Mouse (Mus musculus): ENCODE measurements around the gene A630073D07Rik.
"Not testable (repeated sequence)": the region's sequence is repeated elsewhere in the genome, so short reads cannot be mapped to it uniquely, and the experiment has no call there.

The A630073D07Rik gene

DNA sequence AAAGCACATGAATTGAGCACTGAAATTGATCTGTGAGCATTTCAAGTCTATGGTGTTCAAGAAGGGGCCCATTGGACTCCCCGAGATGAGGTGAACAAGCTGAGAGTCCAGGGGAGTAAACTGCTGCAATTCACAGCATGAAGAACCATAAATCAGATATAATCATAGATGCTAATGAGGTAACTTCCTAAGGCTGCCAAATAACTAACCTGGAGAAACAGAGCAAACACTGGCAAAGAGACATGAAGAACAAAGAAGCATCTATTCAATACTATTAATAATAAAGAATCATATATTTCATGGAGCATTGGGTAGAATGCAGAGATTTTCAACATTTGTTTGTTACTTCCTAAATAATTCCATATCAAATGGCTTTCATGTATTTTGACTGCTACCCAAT lies at the start of gene A630073D07Rik:
A630073D07Rik (minus strand) TSS at position 101 of the 400 bp plus-strand sequence.
- no peak for DNase-seq (ENCODE audit: low spot score in 2 of 2)

DNA sequence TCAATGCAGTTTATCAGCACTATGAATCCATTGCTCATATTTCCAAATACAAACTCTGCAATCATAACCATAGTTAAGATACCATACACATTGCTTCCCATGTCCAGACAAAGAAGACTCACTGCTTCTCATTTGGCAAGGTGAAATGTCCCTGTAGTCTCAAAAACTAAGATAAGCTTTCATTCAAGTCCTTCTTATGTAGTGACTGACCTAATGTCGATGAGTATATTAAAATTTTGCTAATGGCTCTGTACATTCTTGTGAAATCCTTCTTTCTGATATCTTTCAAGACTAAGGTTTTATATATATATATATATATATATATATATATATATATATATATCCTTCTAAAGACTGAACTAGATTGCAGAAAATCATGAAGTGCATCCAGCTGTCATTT lies 49.6 kb upstream of the A630073D07Rik start, which contains the start of gene Tas2r121:
Tas2r121 (minus strand) TSS at position 101 of the 400 bp plus-strand sequence.
- DNase-seq (ENCODE audit: low spot score in 2 of 2), result no peak

DNA sequence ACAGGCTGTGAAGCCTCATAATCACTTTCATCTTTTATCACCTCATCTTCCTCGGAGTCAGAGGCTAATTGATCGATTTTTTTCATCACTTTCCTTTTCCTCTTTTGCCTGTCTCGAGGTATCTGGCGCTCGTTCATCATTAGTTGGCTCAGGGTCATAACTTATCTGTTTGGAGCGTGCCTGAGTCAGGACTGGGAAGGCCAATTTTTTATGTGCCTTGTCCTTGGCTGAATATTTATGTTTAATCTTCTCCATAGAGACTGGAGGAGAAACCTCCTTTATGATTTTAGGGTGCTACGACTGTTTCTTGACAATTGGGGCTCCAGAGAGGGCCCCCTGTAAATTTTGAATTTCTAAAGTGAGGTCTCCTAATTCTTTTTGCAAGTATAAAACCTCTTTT lies 40.3 kb upstream of the A630073D07Rik start:
- DNase-seq (ENCODE audit: low spot score in 2 of 2), result not testable (repeated sequence)

DNA sequence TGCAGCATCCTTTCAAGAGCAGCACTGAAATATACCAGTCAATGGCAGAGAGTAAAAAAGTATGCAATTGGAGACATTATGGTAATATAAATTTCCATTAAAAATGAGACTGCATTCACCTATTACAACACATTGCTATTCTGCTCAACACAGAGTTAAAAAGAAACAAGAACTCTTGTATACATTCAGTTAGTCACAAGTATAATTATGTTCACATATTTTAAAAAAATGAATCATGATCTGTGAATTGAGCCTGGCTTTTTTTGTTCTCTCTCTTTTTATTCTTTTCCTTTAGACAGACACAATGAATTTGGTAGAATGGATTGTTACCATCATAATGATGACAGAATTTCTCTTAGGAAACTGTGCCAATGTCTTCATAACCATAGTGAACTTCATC lies 5.3 kb upstream of the A630073D07Rik start, which contains the start of gene Tas2r120:
Tas2r120 (plus strand) TSS at position 301 of the 400 bp plus-strand sequence.
- no peak for DNase-seq (ENCODE audit: low spot score in 2 of 2)

- DNase-seq (ENCODE audit: low spot score in 2 of 2), result no peak
Observed at GRCm38 (mm10) chr6:132649399-132649798, 1.9 kb downstream of the A630073D07Rik start.

- DNase-seq (ENCODE audit: low spot score in 2 of 2), result not testable (repeated sequence)
Observed at GRCm38 (mm10) chr6:132595613-132596012, 55.7 kb downstream of the A630073D07Rik start, which contains the start of gene Prp2. Gene Prp2 (plus strand): TSS chr6:132595913.
